Mouse (Mus musculus) activated CD4-positive, CD25-positive, alpha-beta regulatory T cell (primary cell): Measurements from ENCODE around the gene Hoxb7. TPM values are rescaled to one million over a fixed set of nuclear protein-coding genes. Genes with fewer than 3 reads are reported as not detected.

Source experiments
- polyA plus RNA-seq, 2 experiments: library from polyadenylated mRNA; unstranded; fragments of 100-300 nt; shearing (Covaris generic); gene quantifications; one replicate each; pipeline ENCODE4 v1.2.1; 2017

Hoxb7 gene
- polyA plus RNA-seq, result not detected

GRCm38 (mm10) chr11:96285771-96286738 lies at the start of gene Hoxb7:
Gene Hoxb7, plus strand, starts transcription at chr11:96286623.

GRCm38 (mm10) chr11:96270996-96271540 lies 15.4 kb upstream of the Hoxb7 start, which contains the start of gene Hoxb9:
Gene Hoxb9, plus strand, starts transcription at chr11:96271457.

GRCm38 (mm10) chr11:96281855-96282570 lies 4.4 kb upstream of the Hoxb7 start, which contains the start of gene Hoxb8:
Gene Hoxb8, plus strand, starts transcription at chr11:96281905.

GRCm38 (mm10) chr11:96291681-96292564 lies 5.5 kb downstream of the Hoxb7 start, which contains the start of gene Hoxb6:
Gene Hoxb6, plus strand, starts transcription at chr11:96292476.

GRCm38 (mm10) chr11:96303151-96304099 lies 17.0 kb downstream of the Hoxb7 start, which contains the start of gene Hoxb5:
Gene Hoxb5, plus strand, starts transcription at chr11:96303336.

GRCm38 (mm10) chr11:96317608-96318367 lies 31.4 kb downstream of the Hoxb7 start, which contains the start of gene Hoxb4:
Gene Hoxb4, plus strand, starts transcription at chr11:96318267.

GRCm38 (mm10) chr11:96323154-96323553 lies 36.7 kb downstream of the Hoxb7 start, which contains the start of gene Hoxb3:
Gene Hoxb3, plus strand, starts transcription at chr11:96323326.

Other genes with a start within 250 kb of the Hoxb7 start
- gene Ube2z, start 221.2 kb upstream of the Hoxb7 start, polyA plus RNA-seq, result 10 to 100 TPM; 38.1 to 46.2 TPM
- 100 to 1,000 TPM; 337 to 446 TPM for gene Atp5g1, start 211.0 kb upstream of the Hoxb7 start, polyA plus RNA-seq
- gene Calcoco2, start 174.7 kb upstream of the Hoxb7 start, polyA plus RNA-seq, result under 1 TPM in 1 of 2 experiments, not detected in 1; 0.22 TPM
- under 1 TPM in 1 of 2 experiments, not detected in 1; 0.05 TPM for gene Ttll6, start 152.8 kb upstream of the Hoxb7 start, polyA plus RNA-seq
- gene Hoxb13, start 92.3 kb upstream of the Hoxb7 start, polyA plus RNA-seq, result under 1 TPM in 1 of 2 experiments, not detected in 1; 0.14 TPM
- gene Hoxb9, start 15.2 kb upstream of the Hoxb7 start, polyA plus RNA-seq, result not detected
- gene Hoxb8, start 4.7 kb upstream of the Hoxb7 start, polyA plus RNA-seq, result not detected
- under 1 TPM in 1 of 2 experiments, not detected in 1; 0.31 TPM for gene Hoxb6, start 5.9 kb downstream of the Hoxb7 start, polyA plus RNA-seq
- gene Hoxb5, start 16.7 kb downstream of the Hoxb7 start, polyA plus RNA-seq, result under 1 TPM in 1 of 2 experiments, not detected in 1; 0.63 TPM
- gene Hoxb4, start 31.6 kb downstream of the Hoxb7 start, polyA plus RNA-seq, result under 1 TPM; 0.06 to 0.41 TPM
- not detected for gene Hoxb3, start 36.7 kb downstream of the Hoxb7 start, polyA plus RNA-seq
- under 1 TPM in 1 of 2 experiments, not detected in 1; 0.05 TPM for gene Hoxb2, start 63.9 kb downstream of the Hoxb7 start, polyA plus RNA-seq
- not detected for gene Hoxb1, start 79.1 kb downstream of the Hoxb7 start, polyA plus RNA-seq
- 100 to 1,000 TPM; 650 to 688 TPM for gene Skap1, start 178.0 kb downstream of the Hoxb7 start, polyA plus RNA-seq